In genomic region chr19:46621236-46622183, GRCm38 (mm10) we compare ENCODE assay signal across 13 mouse cellular contexts. TPM values are rescaled to one million over a fixed set of nuclear protein-coding genes. Genes with fewer than 3 reads are reported as not detected.
DNase-seq lines count a peak whose midpoint lies in the region; ATAC-seq and TF ChIP-seq lines count a peak whose summit lies in the region.
"Had no signal": no experiment of that assay in that cellular context is flagged by ENCODE, and none has a peak within 500 bp of the region (broad histone marks: within the 10 kb centered on the region; RNA-seq: fewer than 3 reads in every experiment).

No protein-coding gene starts in this region.

- H3K36me3 ChIP-seq in forebrain, embryonic 10.5 days (replicated peaks) = peaks cover 33% of the 10 kb centered on the region
- no peaks in the 10 kb centered on the region for H3K36me3 ChIP-seq in forebrain, postnatal 0 days (ENCODE audit: insufficient read depth)
- peaks cover 7% of the 10 kb centered on the region for H3K36me3 ChIP-seq in heart, embryonic 16.5 days (ENCODE audit: control insufficient read depth, insufficient read depth)
- peaks cover 15% of the 10 kb centered on the region for H3K36me3 ChIP-seq in midbrain, embryonic 12.5 days

- no peak overlapping the region for H3K4me3 ChIP-seq in forebrain, embryonic 10.5 days
- no peak overlapping the region for H3K4me3 ChIP-seq in forebrain, postnatal 0 days (ENCODE audit: low read depth, low read length)
- H3K4me3 ChIP-seq in layer of hippocampus, adult 2 months = no peak overlapping the region
- H3K4me3 ChIP-seq in heart, embryonic 16.5 days (ENCODE audit: low read length) = no peak overlapping the region
- no peak overlapping the region for H3K4me3 ChIP-seq in midbrain, embryonic 12.5 days
- H3K4me3 ChIP-seq: megakaryocyte, embryonic 14.5 days had no signal

- H3K9ac ChIP-seq in forebrain, postnatal 0 days = no peak overlapping the region
- H3K9ac ChIP-seq in heart, embryonic 16.5 days (ENCODE audit: low read length) = peak overlapping the region; percentile 30; the same call in 1 of the 2 replicates
- H3K9ac ChIP-seq in midbrain, embryonic 12.5 days (replicated peaks) = no peak overlapping the region

- WGBS in forebrain, embryonic 10.5 days = 82% methylated on average over 19 of the region's 19 CpGs
- 64% methylated on average over 19 of the region's 19 CpGs for WGBS in forebrain, postnatal 0 days
- WGBS in heart, embryonic 16.5 days = 72% methylated on average over 19 of the region's 19 CpGs
- 61% methylated on average over 19 of the region's 19 CpGs for WGBS in midbrain, embryonic 12.5 days

- no peak for ATAC-seq in forebrain, postnatal 0 days
- no peak for ATAC-seq in heart, embryonic 16.5 days (replicated peaks; ENCODE audit: extremely low read depth, insufficient read depth, low FRiP score)
- ATAC-seq in midbrain, embryonic 12.5 days (ENCODE audit: low FRiP score, low read depth) = no peak
- ATAC-seq in megakaryocyte-erythroid progenitor cell, adult 5-6 weeks (replicated peaks; ENCODE audit: low FRiP score, low TSS enrichment, poor library complexity, severe bottlenecking) = no peak

- H3K27ac ChIP-seq in forebrain, embryonic 10.5 days = peak overlapping the region; percentile 86
- no peak overlapping the region; the same call in 1 of the 2 replicates for H3K27ac ChIP-seq in forebrain, postnatal 0 days (ENCODE audit: low read depth, low read length)
- H3K27ac ChIP-seq in layer of hippocampus, adult 2 months = peak overlapping the region; percentile 32
- peak overlapping the region; percentile 99 for H3K27ac ChIP-seq in heart, embryonic 16.5 days (ENCODE audit: low read length)
- H3K27ac ChIP-seq in midbrain, embryonic 12.5 days (replicated peaks) = peak overlapping the region; percentile 60

- H3K9me3 ChIP-seq in forebrain, embryonic 10.5 days = no peaks in the 10 kb centered on the region
- H3K9me3 ChIP-seq in forebrain, postnatal 0 days (ENCODE audit: low read length) = no peaks in the 10 kb centered on the region
- H3K9me3 ChIP-seq in heart, embryonic 16.5 days (replicated peaks; ENCODE audit: control insufficient read depth, low read length) = no peaks in the 10 kb centered on the region
- no peaks in the 10 kb centered on the region for H3K9me3 ChIP-seq in midbrain, embryonic 12.5 days
- H3K9me3 ChIP-seq: megakaryocyte, embryonic 14.5 days had no signal

- H3K4me2 ChIP-seq in forebrain, postnatal 0 days (ENCODE audit: low read depth) = no peak overlapping the region
- H3K4me2 ChIP-seq in heart, embryonic 16.5 days (ENCODE audit: low read depth, low read length) = no peak overlapping the region
- H3K4me2 ChIP-seq in midbrain, embryonic 12.5 days (replicated peaks) = no peak overlapping the region

- no peak for DNase-seq in forebrain, embryonic 10.5 days (ENCODE audit: extremely low spot score, low spot score)
- no peak for DNase-seq in forebrain, postnatal 0 days
- DNase-seq in layer of hippocampus, adult 2 months (ENCODE audit: low spot score in 2 of 2) = no peak
- DNase-seq in layer of hippocampus, adult 11-12 months (ENCODE audit: low spot score) = no peak
- DNase-seq in embryo, embryonic 10.5 days (ENCODE audit: low spot score) = no peak
- DNase-seq: cerebellum, adult 11-12 months; layer of hippocampus, postnatal 36 days; spleen, adult 18-20 months had no signal

- H3K27me3 ChIP-seq in forebrain, embryonic 10.5 days (ENCODE audit: poor library complexity, severe bottlenecking) = no peaks in the 10 kb centered on the region
- H3K27me3 ChIP-seq in forebrain, postnatal 0 days (ENCODE audit: insufficient read depth, low read length) = no peaks in the 10 kb centered on the region
- H3K27me3 ChIP-seq in heart, embryonic 16.5 days (ENCODE audit: control insufficient read depth, insufficient read depth, low read length) = no peaks in the 10 kb centered on the region
- no peaks in the 10 kb centered on the region for H3K27me3 ChIP-seq in midbrain, embryonic 12.5 days
- H3K27me3 ChIP-seq: megakaryocyte, embryonic 14.5 days had no signal

- peaks cover 65% of the 10 kb centered on the region for H3K4me1 ChIP-seq in forebrain, embryonic 10.5 days
- peaks cover 25% of the 10 kb centered on the region; the same call in 1 of the 2 replicates for H3K4me1 ChIP-seq in forebrain, postnatal 0 days (ENCODE audit: insufficient read depth)
- H3K4me1 ChIP-seq in heart, embryonic 16.5 days (ENCODE audit: control insufficient read depth, insufficient read depth, low read length) = peaks cover 83% of the 10 kb centered on the region
- peaks cover 56% of the 10 kb centered on the region for H3K4me1 ChIP-seq in midbrain, embryonic 12.5 days

- no peak for TF ChIP-seq CTCF in forebrain, postnatal 0 days (IDR thresholded peaks at IDR 0.05; ENCODE audit: low read depth)
- no peak for TF ChIP-seq CTCF in layer of hippocampus, adult 2 months (conservative IDR thresholded peaks at IDR 0.05)

RNA-seq across cellular contexts. Expression of gene Wbp1l, which starts 22.6 kb away (rescaled TPM):
- 38.4 and 43.4 TPM in 2 replicates for polyA plus RNA-seq in forebrain, embryonic 10.5 days (2016; fragmentation: Nextera tagmentation; extraction: Ambion mirVana)
- total RNA-seq in forebrain, postnatal 0 days (2014; rRNA removed) = 32.6 and 37.0 TPM in 2 replicates
- polyA plus RNA-seq in forebrain, postnatal 0 days (2015; fragmentation: Nextera tagmentation; extraction: Ambion mirVana) = 16.4 and 25.4 TPM in 2 replicates
- total RNA-seq in layer of hippocampus, adult 2 months (2021) = 10 to 100 TPM; 33.5 to 38.0 TPM
- 60.5 and 63.3 TPM in 2 replicates for polyA plus RNA-seq in heart, embryonic 16.5 days (2015; fragmentation: Nextera tagmentation; extraction: Ambion mirVana)
- polyA plus RNA-seq in midbrain, embryonic 12.5 days (2016; fragmentation: Nextera tagmentation; extraction: Ambion mirVana) = 47.6 and 51.5 TPM in 2 replicates
- total RNA-seq in megakaryocyte-erythroid progenitor cell, adult 5-6 weeks (2014; fragmentation: Nextera tagmentation) = 16.1 and 24.1 TPM in 2 replicates
- 17.9 and 20.8 TPM in 2 replicates for total RNA-seq in megakaryocyte-erythroid progenitor cell, adult 5-6 weeks (2017)

RNA-seq across cellular contexts. Expression of gene Sfxn2, which starts 48.3 kb away (rescaled TPM):
- 16.6 and 17.9 TPM in 2 replicates for polyA plus RNA-seq in forebrain, embryonic 10.5 days (2016; fragmentation: Nextera tagmentation; extraction: Ambion mirVana)
- total RNA-seq in forebrain, postnatal 0 days (2014; rRNA removed) = 8.0 and 12.6 TPM in 2 replicates
- 8.2 and 10.6 TPM in 2 replicates for polyA plus RNA-seq in forebrain, postnatal 0 days (2015; fragmentation: Nextera tagmentation; extraction: Ambion mirVana)
- total RNA-seq in layer of hippocampus, adult 2 months (2021) = 1 to 10 TPM; 7.4 to 8.3 TPM
- polyA plus RNA-seq in heart, embryonic 16.5 days (2015; fragmentation: Nextera tagmentation; extraction: Ambion mirVana) = 10.0 and 11.4 TPM in 2 replicates
- 11.9 and 14.2 TPM in 2 replicates for polyA plus RNA-seq in midbrain, embryonic 12.5 days (2016; fragmentation: Nextera tagmentation; extraction: Ambion mirVana)
- 10.6 and 20.1 TPM in 2 replicates for total RNA-seq in megakaryocyte-erythroid progenitor cell, adult 5-6 weeks (2014; fragmentation: Nextera tagmentation)
- 9.8 and 21.1 TPM in 2 replicates for total RNA-seq in megakaryocyte-erythroid progenitor cell, adult 5-6 weeks (2017)

RNA-seq across cellular contexts. Expression of gene Arl3, which starts 48.5 kb away (rescaled TPM):
- 196 and 201 TPM in 2 replicates for polyA plus RNA-seq in forebrain, embryonic 10.5 days (2016; fragmentation: Nextera tagmentation; extraction: Ambion mirVana)
- 98.1 and 138 TPM in 2 replicates for total RNA-seq in forebrain, postnatal 0 days (2014; rRNA removed)
- polyA plus RNA-seq in forebrain, postnatal 0 days (2015; fragmentation: Nextera tagmentation; extraction: Ambion mirVana) = 184 and 202 TPM in 2 replicates
- 100 to 1,000 TPM; 122 to 129 TPM for total RNA-seq in layer of hippocampus, adult 2 months (2021)
- 95.6 and 101 TPM in 2 replicates for polyA plus RNA-seq in heart, embryonic 16.5 days (2015; fragmentation: Nextera tagmentation; extraction: Ambion mirVana)
- 201 and 208 TPM in 2 replicates for polyA plus RNA-seq in midbrain, embryonic 12.5 days (2016; fragmentation: Nextera tagmentation; extraction: Ambion mirVana)
- total RNA-seq in megakaryocyte-erythroid progenitor cell, adult 5-6 weeks (2014; fragmentation: Nextera tagmentation) = 14.2 and 17.8 TPM in 2 replicates
- 22.6 and 31.7 TPM in 2 replicates for total RNA-seq in megakaryocyte-erythroid progenitor cell, adult 5-6 weeks (2017)

RNA-seq across cellular contexts. Expression of gene Cyp17a1, which starts 51.5 kb away (rescaled TPM):
- not detected in 2 replicates for polyA plus RNA-seq in forebrain, embryonic 10.5 days (2016; fragmentation: Nextera tagmentation; extraction: Ambion mirVana)
- 0.08 TPM in 1 of 2 replicates, not detected in the other for total RNA-seq in forebrain, postnatal 0 days (2014; rRNA removed)
- not detected in 2 replicates for polyA plus RNA-seq in forebrain, postnatal 0 days (2015; fragmentation: Nextera tagmentation; extraction: Ambion mirVana)
- total RNA-seq in layer of hippocampus, adult 2 months (2021) = not detected
- polyA plus RNA-seq in heart, embryonic 16.5 days (2015; fragmentation: Nextera tagmentation; extraction: Ambion mirVana) = 1.00 and 1.7 TPM in 2 replicates
- not detected in 2 replicates for polyA plus RNA-seq in midbrain, embryonic 12.5 days (2016; fragmentation: Nextera tagmentation; extraction: Ambion mirVana)
- total RNA-seq in megakaryocyte-erythroid progenitor cell, adult 5-6 weeks (2014; fragmentation: Nextera tagmentation) = not detected in 2 replicates
- not detected in 2 replicates for total RNA-seq in megakaryocyte-erythroid progenitor cell, adult 5-6 weeks (2017)
- total RNA-seq: gastrocnemius, adult 8-10 months; layer of hippocampus, postnatal 36 days had no signal
